Comparison of ENCODE assay signal across 9 mouse cellular contexts in genomic region chr1:82288421-82288990, GRCm38 (mm10). TPM values are rescaled to one million over a fixed set of nuclear protein-coding genes. Genes with fewer than 3 reads are reported as not detected.
DNase-seq lines count a peak whose midpoint lies in the region; ATAC-seq lines count a peak whose summit lies in the region.
"Had no signal": no experiment of that assay in that cellular context is flagged by ENCODE, and none has a peak within 500 bp of the region (broad histone marks: within the 10 kb centered on the region; RNA-seq: fewer than 3 reads in every experiment).

No protein-coding gene starts in this region.

- H3K27me3 ChIP-seq in hindbrain, embryonic 16.5 days (replicated peaks; ENCODE audit: control insufficient read depth, insufficient read depth, low read length) = no peaks in the 10 kb centered on the region
- no peaks in the 10 kb centered on the region for H3K27me3 ChIP-seq in midbrain, embryonic 14.5 days (ENCODE audit: control insufficient read depth, insufficient read depth, low read length)

- H3K36me3 ChIP-seq in hindbrain, embryonic 16.5 days (ENCODE audit: control insufficient read depth, insufficient read depth, low read length) = peaks cover 7% of the 10 kb centered on the region; the same call in 1 of the 2 replicates
- H3K36me3 ChIP-seq in midbrain, embryonic 14.5 days (ENCODE audit: control insufficient read depth, insufficient read depth, low read length) = 0 out of 2 replicates have a peak, but pooled peaks cover 6% of the 10 kb centered on the region

- H3K4me2 ChIP-seq in hindbrain, embryonic 16.5 days (ENCODE audit: low read length) = peak overlapping the region; percentile 83
- peak overlapping the region; percentile 82 for H3K4me2 ChIP-seq in midbrain, embryonic 14.5 days (ENCODE audit: low read length)

- peak overlapping the region; percentile 50 for H3K4me3 ChIP-seq in hindbrain, embryonic 16.5 days (ENCODE audit: low read length)
- no peak overlapping the region for H3K4me3 ChIP-seq in midbrain, embryonic 14.5 days (replicated peaks; ENCODE audit: low read depth, low read length)

- DNase-seq in cerebellum, adult 18-20 months = peak; percentile 19 to 47
- no peak for DNase-seq in cerebellum, adult 11 months
- peak; percentile 3 for DNase-seq in thymus, postnatal 14 days
- DNase-seq in thymus, adult 18-20 months = no peak
- no peak for DNase-seq in midbrain, embryonic 14.5 days
- no peak for DNase-seq in adrenal gland, postnatal 10 days

- WGBS in hindbrain, embryonic 16.5 days = 83% methylated on average over 18 of the region's 18 CpGs
- WGBS in midbrain, embryonic 14.5 days = 97% methylated on average over 18 of the region's 18 CpGs

- no peak for ATAC-seq in hindbrain, embryonic 16.5 days
- ATAC-seq in midbrain, embryonic 14.5 days (ENCODE audit: low FRiP score, low TSS enrichment) = no peak
- ATAC-seq in erythroblast, adult 5-6 weeks (replicated peaks; ENCODE audit: low FRiP score, poor library complexity, severe bottlenecking) = no peak

- peak overlapping the region; percentile 22; the same call in 1 of the 2 replicates for H3K9ac ChIP-seq in hindbrain, embryonic 16.5 days (ENCODE audit: low read depth, low read length)
- no peak overlapping the region for H3K9ac ChIP-seq in midbrain, embryonic 14.5 days (replicated peaks; ENCODE audit: low read length)

- H3K27ac ChIP-seq in hindbrain, embryonic 16.5 days (ENCODE audit: low read depth, low read length) = no peak overlapping the region
- no peak overlapping the region for H3K27ac ChIP-seq in midbrain, embryonic 14.5 days (replicated peaks; ENCODE audit: low read depth, low read length)

- peaks cover 51% of the 10 kb centered on the region for H3K4me1 ChIP-seq in hindbrain, embryonic 16.5 days (ENCODE audit: control insufficient read depth, insufficient read depth, low read depth, low read length)
- H3K4me1 ChIP-seq in midbrain, embryonic 14.5 days (ENCODE audit: control insufficient read depth, insufficient read depth, low read length) = peaks cover 54% of the 10 kb centered on the region

- H3K9me3 ChIP-seq in hindbrain, embryonic 16.5 days (ENCODE audit: control insufficient read depth, low read length) = no peaks in the 10 kb centered on the region
- no peaks in the 10 kb centered on the region for H3K9me3 ChIP-seq in midbrain, embryonic 14.5 days (ENCODE audit: control insufficient read depth, low read length)

RNA-seq across cellular contexts. Expression of gene Irs1, which starts 2.7 kb away (rescaled TPM):
- polyA plus RNA-seq in hindbrain, embryonic 16.5 days (2015; fragmentation: Nextera tagmentation; extraction: Ambion mirVana) = 7.2 and 9.6 TPM in 2 replicates
- 5.5 and 7.9 TPM in 2 replicates for polyA plus RNA-seq in midbrain, embryonic 14.5 days (2014; fragmentation: Nextera tagmentation; extraction: Ambion mirVana)
- 0.42 TPM in 1 of 2 replicates, not detected in the other for total RNA-seq in erythroblast, adult 5-6 weeks (2015; ENCODE audit: low replicate concordance)
- not detected in 2 replicates for total RNA-seq in erythroblast, adult 5-6 weeks (2017; ENCODE audit: low replicate concordance)
- total RNA-seq in adrenal gland, postnatal 10 days (2021) = 10 to 100 TPM; 17.0 to 24.9 TPM

RNA-seq across cellular contexts. Expression of gene Rhbdd1, which starts 27.7 kb away (rescaled TPM):
- 3.8 and 4.5 TPM in 2 replicates for polyA plus RNA-seq in hindbrain, embryonic 16.5 days (2015; fragmentation: Nextera tagmentation; extraction: Ambion mirVana)
- polyA plus RNA-seq in midbrain, embryonic 14.5 days (2014; fragmentation: Nextera tagmentation; extraction: Ambion mirVana) = 2.9 and 3.2 TPM in 2 replicates
- total RNA-seq in erythroblast, adult 5-6 weeks (2015; ENCODE audit: low replicate concordance) = 3.6 and 5.2 TPM in 2 replicates
- 4.6 and 7.6 TPM in 2 replicates for total RNA-seq in erythroblast, adult 5-6 weeks (2017; ENCODE audit: low replicate concordance)
- total RNA-seq in adrenal gland, postnatal 10 days (2021) = 10 to 100 TPM; 20.4 to 21.2 TPM

RNA-seq across cellular contexts. Expression of gene Gm9747, which starts 55.6 kb away (rescaled TPM):
- 27.2 and 33.1 TPM in 2 replicates for polyA plus RNA-seq in hindbrain, embryonic 16.5 days (2015; fragmentation: Nextera tagmentation; extraction: Ambion mirVana)
- polyA plus RNA-seq in midbrain, embryonic 14.5 days (2014; fragmentation: Nextera tagmentation; extraction: Ambion mirVana) = 21.5 and 27.9 TPM in 2 replicates
- not detected in 2 replicates for total RNA-seq in erythroblast, adult 5-6 weeks (2015; ENCODE audit: low replicate concordance)
- total RNA-seq in erythroblast, adult 5-6 weeks (2017; ENCODE audit: low replicate concordance) = not detected in 2 replicates
- total RNA-seq in adrenal gland, postnatal 10 days (2021) = not detected
- total RNA-seq: liver, adult 2 months had no signal

Comparison
In these comparisons a context has a peak if more than half of its experiments do, and no peak if none do; other contexts are left out.
1. DNase-seq: peak in cerebellum, adult 18-20 months (2 of 2) and thymus, postnatal 14 days (single experiment); none in cerebellum, adult 11 months (single experiment), thymus, adult 18-20 months (0 of 2), midbrain, embryonic 14.5 days (single experiment) and adrenal gland, postnatal 10 days (single experiment).
2. RNA of gene Irs1, which starts 2.7 kb away (total RNA-seq): 17.0 to 24.9 TPM in adrenal gland, postnatal 10 days; 0.42 TPM in erythroblast, adult 5-6 weeks; every median in the first group is over 10 times any median in the second.